Mouse (Mus musculus): ENCODE results near the gene Arhgap5. TPM values are rescaled to one million over a fixed set of nuclear protein-coding genes. Genes with fewer than 3 reads are reported as not detected.

The Arhgap5 gene
- polyA plus RNA-seq, 1 experiment, result 7.3 TPM

DNA sequence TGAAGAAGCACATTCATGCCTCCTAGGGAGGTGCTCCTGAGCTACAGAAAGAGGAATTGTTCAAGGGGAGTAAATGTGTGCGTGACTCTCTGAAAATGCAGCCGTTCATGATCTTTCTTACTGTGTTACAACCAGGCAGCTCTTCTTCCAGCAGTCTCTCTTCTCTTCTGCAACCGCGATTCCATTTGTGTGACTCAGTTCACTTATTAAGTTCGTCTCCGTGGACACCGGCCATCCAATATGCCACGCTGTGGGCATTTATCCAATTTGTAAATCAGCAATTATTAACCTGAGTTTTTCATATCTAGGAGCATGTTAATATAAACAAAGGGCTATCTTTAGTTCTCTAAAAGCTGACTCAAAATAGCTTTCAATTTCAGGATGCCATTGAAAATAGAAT is 25.2 kb upstream of the Arhgap5 start:
- H3K36me3 ChIP-seq (ENCODE audit: control insufficient read depth, insufficient read depth), result no peaks in the 10 kb centered on the region
- H3K79me2 ChIP-seq (ENCODE audit: control insufficient read depth, insufficient read depth), result no peaks in the 10 kb centered on the region
- no peak for TF ChIP-seq MYOD1 (IDR thresholded peaks at IDR 0.05; ENCODE audit: control insufficient read depth, insufficient read length, low read depth)
- no peak for TF ChIP-seq FOSL1 (IDR thresholded peaks at IDR 0.05; ENCODE audit: insufficient read depth, low read length, poor library complexity, severe bottlenecking)
- TF ChIP-seq MYOG (IDR thresholded peaks at IDR 0.05; ENCODE audit: control insufficient read depth, extremely low read depth, insufficient read length), result no peak
- TF ChIP-seq MAX (IDR thresholded peaks at IDR 0.05), result no peak
- no peak overlapping the region for H3K4me3 ChIP-seq (ENCODE audit: insufficient read depth, poor library complexity, severe bottlenecking)
- H3K27me3 ChIP-seq (ENCODE audit: control insufficient read depth, insufficient read depth, insufficient read length), result no peaks in the 10 kb centered on the region
- H3ac ChIP-seq (ENCODE audit: control insufficient read depth, insufficient read length, low read depth), result no peak overlapping the region
- no peaks in the 10 kb centered on the region for H3K79me3 ChIP-seq (ENCODE audit: low read depth)

DNA sequence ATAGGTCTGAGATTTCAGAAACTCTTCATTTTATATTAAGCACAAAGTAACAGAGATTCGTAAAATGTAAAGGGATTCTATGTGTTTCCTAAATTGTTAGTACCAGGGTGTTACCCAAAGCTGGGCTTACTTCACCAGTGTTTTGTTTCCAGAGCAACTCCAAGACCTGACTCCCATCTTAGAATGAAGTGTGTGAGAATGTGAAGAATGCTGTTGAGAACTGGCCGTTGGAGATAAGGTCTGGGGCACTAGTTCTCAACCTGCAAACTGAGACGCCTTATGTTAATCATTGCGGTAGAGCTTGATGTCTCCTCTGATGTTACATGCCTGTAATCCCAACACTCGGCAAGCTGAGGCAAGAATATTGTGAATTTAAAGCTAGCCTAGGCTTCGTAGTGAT is 24.4 kb upstream of the Arhgap5 start:
- TF ChIP-seq MAX (IDR thresholded peaks at IDR 0.05), result no peak
- TF ChIP-seq CTCF (IDR thresholded peaks at IDR 0.05; ENCODE audit: control insufficient read depth, insufficient read depth, insufficient read length), result no peak
- no peak for TF ChIP-seq CEBPB (IDR thresholded peaks at IDR 0.05; ENCODE audit: low read depth)
- no peak for TF ChIP-seq MYOG (IDR thresholded peaks at IDR 0.05; ENCODE audit: control insufficient read depth, extremely low read depth, insufficient read length)
- TF ChIP-seq MYOD1 (IDR thresholded peaks at IDR 0.05; ENCODE audit: control insufficient read depth, insufficient read length, low read depth), result no peak
- no peak for TF ChIP-seq USF1 (IDR thresholded peaks at IDR 0.05; ENCODE audit: low read depth)
- TF ChIP-seq FOSL1 (IDR thresholded peaks at IDR 0.05; ENCODE audit: insufficient read depth, low read length, poor library complexity, severe bottlenecking), result no peak
- H3K4me3 ChIP-seq (ENCODE audit: insufficient read depth, poor library complexity, severe bottlenecking), result no peak overlapping the region

DNA sequence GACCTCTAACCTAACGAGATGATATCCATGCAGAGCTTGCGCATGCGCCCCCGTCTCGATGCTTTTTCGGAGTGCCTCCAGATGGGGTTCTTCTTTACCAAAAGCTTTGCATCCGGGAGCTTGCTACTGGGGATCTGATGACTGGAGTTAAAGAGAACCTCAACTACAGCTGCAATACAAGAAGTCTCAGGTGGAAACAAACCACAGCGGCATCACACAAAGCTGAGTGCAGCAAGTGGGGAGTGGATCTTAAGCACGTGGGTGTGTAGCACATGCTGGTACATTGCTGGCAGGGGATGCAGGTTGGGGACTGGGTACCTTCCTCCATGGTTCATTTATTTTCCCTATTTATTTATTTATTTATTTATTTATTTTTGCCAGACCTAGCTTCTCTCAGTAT is 22.9 kb upstream of the Arhgap5 start:
- H3K27me3 ChIP-seq (ENCODE audit: control insufficient read depth, insufficient read depth, insufficient read length), result no peaks in the 10 kb centered on the region
- no peaks in the 10 kb centered on the region for H3K36me3 ChIP-seq (ENCODE audit: control insufficient read depth, insufficient read depth)
- TF ChIP-seq CEBPB (IDR thresholded peaks at IDR 0.05; ENCODE audit: low read depth) (no peak), CTCF (IDR thresholded peaks at IDR 0.05; ENCODE audit: control insufficient read depth, insufficient read depth, insufficient read length) (no peak), USF1 (IDR thresholded peaks at IDR 0.05; ENCODE audit: low read depth) (no peak), MYOG (IDR thresholded peaks at IDR 0.05; ENCODE audit: control insufficient read depth, extremely low read depth, insufficient read length) (no peak), MAX (IDR thresholded peaks at IDR 0.05) (no peak), FOSL1 (IDR thresholded peaks at IDR 0.05; ENCODE audit: insufficient read depth, low read length, poor library complexity, severe bottlenecking) (no peak), MYOD1 (IDR thresholded peaks at IDR 0.05; ENCODE audit: control insufficient read depth, insufficient read length, low read depth) (no peak)
- H3ac ChIP-seq (ENCODE audit: control insufficient read depth, insufficient read length, low read depth), result no peak overlapping the region
- H3K4me3 ChIP-seq (ENCODE audit: insufficient read depth, poor library complexity, severe bottlenecking), result no peak overlapping the region
- H3K79me2 ChIP-seq (ENCODE audit: control insufficient read depth, insufficient read depth), result no peaks in the 10 kb centered on the region
- no peaks in the 10 kb centered on the region for H3K79me3 ChIP-seq (ENCODE audit: low read depth)

More for the DNA sequence above, 24.4 kb upstream of the Arhgap5 start:
- no peaks in the 10 kb centered on the region for H3K79me3 ChIP-seq (ENCODE audit: low read depth)
- H3ac ChIP-seq (ENCODE audit: control insufficient read depth, insufficient read length, low read depth), result no peak overlapping the region
- H3K79me2 ChIP-seq (ENCODE audit: control insufficient read depth, insufficient read depth), result no peaks in the 10 kb centered on the region
- H3K27me3 ChIP-seq (ENCODE audit: control insufficient read depth, insufficient read depth, insufficient read length), result no peaks in the 10 kb centered on the region
- no peaks in the 10 kb centered on the region for H3K36me3 ChIP-seq (ENCODE audit: control insufficient read depth, insufficient read depth)

DNA sequence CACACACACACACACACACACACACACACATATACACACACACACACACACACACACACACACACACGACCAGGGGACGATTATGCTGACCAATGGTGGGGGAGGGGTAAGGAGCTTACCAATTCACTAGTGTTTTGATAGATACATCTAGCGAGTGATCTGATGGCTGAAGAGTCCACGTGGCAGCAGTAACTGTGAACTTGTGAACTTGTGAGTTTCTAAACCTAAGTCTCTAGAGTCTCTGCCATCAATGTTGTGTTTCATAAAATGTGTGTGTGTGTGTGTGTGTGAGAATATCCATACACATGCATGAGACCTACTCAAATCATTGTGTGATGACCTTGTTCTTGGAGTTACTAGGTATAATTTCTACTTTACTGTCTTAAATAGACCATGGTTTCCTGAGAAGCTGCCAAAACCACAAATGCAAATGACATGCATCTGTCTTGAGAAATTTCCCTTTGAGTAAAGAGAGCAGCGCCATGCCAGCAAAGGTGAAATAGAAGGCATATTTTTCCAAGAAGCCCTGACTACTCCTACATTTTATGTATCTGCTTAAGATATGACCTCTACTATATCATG is 21.7 kb upstream of the Arhgap5 start:
- Histone ChIP-seq H3K4me3 (ENCODE audit: insufficient read depth, poor library complexity, severe bottlenecking) (no peak overlapping the region), H3K27me3 (ENCODE audit: control insufficient read depth, insufficient read depth, insufficient read length) (no peaks in the 10 kb centered on the region), H3ac (ENCODE audit: control insufficient read depth, insufficient read length, low read depth) (no peak overlapping the region), H3K79me3 (ENCODE audit: low read depth) (no peaks in the 10 kb centered on the region), H3K36me3 (ENCODE audit: control insufficient read depth, insufficient read depth) (no peaks in the 10 kb centered on the region), H3K79me2 (ENCODE audit: control insufficient read depth, insufficient read depth) (no peaks in the 10 kb centered on the region)
- no peak for TF ChIP-seq USF1 (IDR thresholded peaks at IDR 0.05; ENCODE audit: low read depth)
- TF ChIP-seq MAX (IDR thresholded peaks at IDR 0.05), result no peak
- TF ChIP-seq CTCF (IDR thresholded peaks at IDR 0.05; ENCODE audit: control insufficient read depth, insufficient read depth, insufficient read length), result no peak
- TF ChIP-seq CEBPB (IDR thresholded peaks at IDR 0.05; ENCODE audit: low read depth), result no peak

DNA sequence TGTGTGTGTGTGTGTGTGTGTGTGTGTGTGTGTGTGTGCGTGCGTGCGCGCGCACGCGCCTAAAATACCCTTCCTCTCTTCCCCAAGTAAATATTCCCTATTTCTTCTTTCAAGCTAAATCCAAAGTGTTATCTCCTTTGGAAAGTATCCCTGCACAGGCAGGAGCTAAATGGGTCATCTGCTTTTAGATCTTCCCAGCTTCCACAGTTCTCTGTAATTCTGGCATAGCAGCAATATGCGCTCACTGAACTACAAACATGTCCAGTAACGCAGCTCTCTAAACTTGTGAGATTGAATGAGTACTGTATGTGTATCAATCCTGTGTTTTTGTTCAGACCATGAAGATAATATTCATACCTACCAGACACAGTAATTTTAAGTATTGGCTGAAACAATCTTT is 20.6 kb upstream of the Arhgap5 start:
- H3K4me3 ChIP-seq (ENCODE audit: insufficient read depth, poor library complexity, severe bottlenecking), result no peak overlapping the region
- H3ac ChIP-seq (ENCODE audit: control insufficient read depth, insufficient read length, low read depth), result no peak overlapping the region
- no peaks in the 10 kb centered on the region for H3K36me3 ChIP-seq (ENCODE audit: control insufficient read depth, insufficient read depth)
- H3K27me3 ChIP-seq (ENCODE audit: control insufficient read depth, insufficient read depth, insufficient read length), result no peaks in the 10 kb centered on the region
- TF ChIP-seq MYOD1 (IDR thresholded peaks at IDR 0.05; ENCODE audit: control insufficient read depth, insufficient read length, low read depth) (no peak), MYOG (IDR thresholded peaks at IDR 0.05; ENCODE audit: control insufficient read depth, extremely low read depth, insufficient read length) (no peak), CTCF (IDR thresholded peaks at IDR 0.05; ENCODE audit: control insufficient read depth, insufficient read depth, insufficient read length) (no peak), MAX (IDR thresholded peaks at IDR 0.05) (no peak), CEBPB (IDR thresholded peaks at IDR 0.05; ENCODE audit: low read depth) (no peak), USF1 (IDR thresholded peaks at IDR 0.05; ENCODE audit: low read depth) (no peak), FOSL1 (IDR thresholded peaks at IDR 0.05; ENCODE audit: insufficient read depth, low read length, poor library complexity, severe bottlenecking) (no peak)
- no peaks in the 10 kb centered on the region for H3K79me2 ChIP-seq (ENCODE audit: control insufficient read depth, insufficient read depth)
- no peaks in the 10 kb centered on the region for H3K79me3 ChIP-seq (ENCODE audit: low read depth)

DNA sequence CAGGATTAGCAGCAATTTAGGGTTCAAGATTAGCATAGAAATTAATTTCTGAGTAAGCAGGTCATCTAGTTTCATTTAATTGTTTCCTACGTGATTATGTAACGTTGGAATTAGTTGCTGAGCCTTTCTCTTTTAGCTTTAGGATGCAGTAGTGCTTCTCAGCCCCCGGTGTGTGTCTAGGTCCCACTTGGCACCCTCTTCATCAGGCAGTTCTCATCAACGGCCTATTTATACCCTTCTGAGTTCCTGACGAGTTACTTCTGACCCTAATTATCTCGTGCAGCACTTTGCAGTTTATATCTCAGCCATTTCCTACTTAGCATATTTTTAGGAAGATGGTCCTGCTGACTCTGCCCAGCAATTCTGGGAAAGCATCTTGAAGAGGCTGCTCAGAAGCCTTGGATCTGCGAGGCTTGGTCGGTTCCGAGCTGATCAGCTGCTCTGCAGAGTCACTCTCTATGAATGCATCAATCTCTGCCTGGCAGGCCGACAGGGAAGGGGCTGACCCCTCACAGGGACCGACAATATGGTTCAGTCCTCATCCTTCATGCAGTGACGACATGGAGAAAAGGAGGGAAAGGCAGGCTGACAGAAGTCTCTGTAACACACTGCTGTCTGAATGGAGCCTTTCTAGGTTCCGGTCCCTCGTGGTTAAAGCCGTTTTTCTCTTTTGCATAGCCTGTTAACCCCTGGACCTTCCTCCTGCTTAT is 15.4 kb upstream of the Arhgap5 start:
- no peaks in the 10 kb centered on the region for H3K79me2 ChIP-seq (ENCODE audit: control insufficient read depth, insufficient read depth)
- H3K79me3 ChIP-seq (ENCODE audit: low read depth), result no peaks in the 10 kb centered on the region
- H3K4me3 ChIP-seq (ENCODE audit: insufficient read depth, poor library complexity, severe bottlenecking), result no peak overlapping the region
- no peaks in the 10 kb centered on the region for H3K36me3 ChIP-seq (ENCODE audit: control insufficient read depth, insufficient read depth)
- no peak for TF ChIP-seq CTCF (IDR thresholded peaks at IDR 0.05; ENCODE audit: control insufficient read depth, insufficient read depth, insufficient read length)
- no peak for TF ChIP-seq CEBPB (IDR thresholded peaks at IDR 0.05; ENCODE audit: low read depth)
- no peak for TF ChIP-seq USF1 (IDR thresholded peaks at IDR 0.05; ENCODE audit: low read depth)
- no peak for TF ChIP-seq MAX (IDR thresholded peaks at IDR 0.05)
- TF ChIP-seq MYOG (IDR thresholded peaks at IDR 0.05; ENCODE audit: control insufficient read depth, extremely low read depth, insufficient read length), result no peak
- no peak for TF ChIP-seq FOSL1 (IDR thresholded peaks at IDR 0.05; ENCODE audit: insufficient read depth, low read length, poor library complexity, severe bottlenecking)
- no peak for TF ChIP-seq MYOD1 (IDR thresholded peaks at IDR 0.05; ENCODE audit: control insufficient read depth, insufficient read length, low read depth)
- H3ac ChIP-seq (ENCODE audit: control insufficient read depth, insufficient read length, low read depth), result no peak overlapping the region
- no peaks in the 10 kb centered on the region for H3K27me3 ChIP-seq (ENCODE audit: control insufficient read depth, insufficient read depth, insufficient read length)
